Mouse (Mus musculus): ENCODE results near the gene Lrp6. TPM values are rescaled to one million over a fixed set of nuclear protein-coding genes. Genes with fewer than 3 reads are reported as not detected.

Gene Lrp6
- polyA plus RNA-seq (2012) = 8.3 and 15.9 TPM in 2 replicates

GRCm38 (mm10) chr6:134566818-134567485 is at the start of gene Lrp6:
TSS of gene Lrp6 (minus strand) at chr6:134566965.

Other genes starting within 250 kb of the Lrp6 start
- gene Bcl2l14, start 170.6 kb downstream of the Lrp6 start, polyA plus RNA-seq (2012) = 0.18 TPM in 2 replicates
- gene Mansc1, start 65.5 kb upstream of the Lrp6 start, polyA plus RNA-seq (2012) = 0.78 and 0.87 TPM in 2 replicates
- 10.0 and 10.2 TPM in 2 replicates for gene Borcs5, start 72.5 kb upstream of the Lrp6 start, polyA plus RNA-seq (2012)
- 5.6 and 6.0 TPM in 2 replicates for gene Dusp16, start 225.7 kb upstream of the Lrp6 start, polyA plus RNA-seq (2012)

All from megakaryocyte-erythroid progenitor cell, adult 5 weeks (primary cell).